Mouse (Mus musculus) frontal cortex, postnatal 10 days (tissue): ENCODE data around the gene Cxcl17.
"Not testable (repeated sequence)": the region's sequence is repeated elsewhere in the genome, so short reads cannot be mapped to it uniquely, and the experiment has no call there.

Experiments used
- DNase-seq, 2 experiments: peaks; one replicate each; pipeline ENCODE4 v3.0.0; 2022; ENCODE audit warnings: low spot score in 2 of 2, mixed read lengths in 1 of 2

Cxcl17 gene

DNA sequence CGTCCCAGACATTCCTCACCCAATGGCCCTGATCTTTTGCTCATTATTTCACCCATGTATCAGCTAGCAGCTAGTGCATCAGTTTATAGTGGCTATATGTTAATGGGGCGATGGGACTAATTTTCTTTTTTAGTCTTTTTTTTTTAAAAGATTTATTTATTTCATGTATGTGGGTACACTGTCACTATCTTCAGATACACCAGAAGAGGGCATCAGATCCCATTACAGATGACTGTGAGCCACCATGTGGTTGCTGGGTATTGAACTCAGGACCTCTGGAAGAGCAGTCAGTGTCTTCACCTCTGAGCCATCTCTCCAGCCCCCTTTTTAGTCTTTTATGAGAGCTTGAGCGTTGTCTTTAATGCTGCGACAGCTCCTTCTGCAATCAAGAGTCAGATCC is 13.7 kb upstream of the Cxcl17 start:
- DNase-seq = not testable (repeated sequence)

DNA sequence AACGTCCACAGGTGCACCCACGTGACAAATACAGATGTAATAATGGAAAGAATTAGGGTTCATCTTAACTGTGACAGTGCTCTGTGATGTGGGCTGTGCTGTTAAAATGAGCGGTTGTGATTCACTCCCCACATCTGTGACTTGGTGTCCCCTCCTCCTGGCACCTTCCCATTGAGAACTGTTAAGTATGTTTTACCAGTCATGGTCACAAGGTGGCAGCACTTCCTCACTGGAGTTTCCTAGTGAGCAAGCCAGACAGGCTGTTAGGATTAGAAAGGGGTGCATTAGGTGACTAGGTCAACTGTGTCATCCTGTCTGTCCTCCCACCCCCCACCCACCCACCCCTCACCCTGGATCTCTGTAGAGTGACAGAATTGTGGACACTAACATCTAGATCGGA is 11.7 kb upstream of the Cxcl17 start:
- DNase-seq = peak; percentile 63 to 75

- no peak for DNase-seq
Measured at GRCm38 (mm10) chr7:25422286-25422841, 9.7 kb upstream of the Cxcl17 start.

GRCm38 (mm10) chr7:25419943-25420342 is 7.3 kb upstream of the Cxcl17 start:
- no peak for DNase-seq

- DNase-seq = no peak
Measured at GRCm38 (mm10) chr7:25419536-25419935, 6.8 kb upstream of the Cxcl17 start.

- no peak for DNase-seq
Measured at GRCm38 (mm10) chr7:25417597-25417996, 4.9 kb upstream of the Cxcl17 start.

- no peak for DNase-seq
Measured at GRCm38 (mm10) chr7:25411861-25412260, 825 bp downstream of the Cxcl17 start.

DNA sequence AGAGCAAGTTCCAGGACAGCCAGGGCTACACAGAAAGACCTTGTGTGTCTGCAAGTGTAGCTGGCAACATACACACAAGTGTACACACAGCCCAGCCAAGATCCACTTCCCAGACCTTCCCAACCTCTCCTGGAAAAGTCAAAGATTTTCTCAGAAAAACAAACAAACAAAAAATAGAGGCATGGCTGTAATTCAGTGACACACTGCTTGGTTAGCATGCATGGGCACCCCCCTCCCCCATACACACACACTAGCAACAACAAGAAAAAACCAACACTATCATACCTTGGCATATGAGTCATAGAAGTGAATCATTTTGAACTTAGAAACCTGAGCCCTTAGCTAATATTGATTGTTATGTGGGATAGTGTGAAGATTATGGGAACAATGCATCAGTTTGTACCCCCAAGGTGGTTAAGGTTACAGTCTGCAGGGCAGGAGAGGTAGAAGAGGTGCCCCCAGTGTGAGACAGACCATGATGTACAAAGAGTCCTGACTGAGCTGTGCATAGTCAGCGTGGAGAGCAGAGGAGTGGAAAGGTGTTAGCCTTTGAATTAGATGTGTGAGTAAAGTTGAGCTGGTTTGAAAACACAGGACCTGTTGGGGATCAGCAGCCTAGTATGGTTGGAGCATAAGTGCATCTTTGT is 1.6 kb downstream of the Cxcl17 start:
- DNase-seq = no peak

GRCm38 (mm10) chr7:25409114-25409760 is 3.4 kb downstream of the Cxcl17 start:
- no peak for DNase-seq

GRCm38 (mm10) chr7:25406468-25406867 is 6.2 kb downstream of the Cxcl17 start:
- no peak for DNase-seq

DNA sequence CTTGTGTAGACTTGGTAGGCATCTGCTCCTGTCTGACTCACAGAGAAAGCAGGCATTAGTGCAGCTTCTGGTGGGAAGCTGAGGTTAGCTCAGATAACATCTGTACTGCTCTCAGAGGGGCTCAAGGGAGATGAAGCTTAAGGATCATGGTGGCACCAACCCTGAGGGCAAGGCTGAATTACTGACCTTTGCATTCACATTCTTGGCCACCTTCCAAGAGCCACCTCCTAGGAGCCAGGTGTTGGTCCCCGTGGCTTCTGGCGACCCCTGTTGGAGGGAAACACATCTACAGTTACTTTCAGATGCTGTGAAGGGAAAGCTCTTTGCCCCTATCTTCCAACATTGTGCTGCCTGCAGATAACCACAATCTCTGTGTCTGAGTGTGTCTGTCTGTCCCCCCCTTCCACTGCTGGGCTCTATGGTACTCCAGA is 10.0 kb downstream of the Cxcl17 start:
- no peak for DNase-seq

DNA sequence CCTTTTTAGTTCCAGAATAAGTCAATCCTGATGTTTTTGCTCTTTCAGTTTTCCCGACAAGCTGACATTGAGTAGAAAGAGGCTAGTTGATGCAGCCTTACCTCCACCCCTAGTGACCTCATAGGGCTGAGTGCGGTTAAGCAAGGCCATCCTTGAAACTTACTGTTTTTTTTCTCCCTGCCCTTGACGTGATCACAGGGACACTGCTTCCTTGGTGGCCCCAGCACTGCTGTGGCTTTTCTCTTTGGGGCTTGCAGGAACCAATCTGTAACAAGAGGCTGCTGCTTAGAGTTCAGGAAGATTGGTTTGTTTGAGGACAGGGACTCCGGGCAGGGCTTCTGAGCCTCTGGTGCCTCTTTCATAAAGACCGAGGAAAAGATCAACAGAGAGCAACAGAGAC is 10.7 kb downstream of the Cxcl17 start:
- no peak for DNase-seq

- no peak for DNase-seq
Measured at GRCm38 (mm10) chr7:25401551-25401950, 11.1 kb downstream of the Cxcl17 start.

DNA sequence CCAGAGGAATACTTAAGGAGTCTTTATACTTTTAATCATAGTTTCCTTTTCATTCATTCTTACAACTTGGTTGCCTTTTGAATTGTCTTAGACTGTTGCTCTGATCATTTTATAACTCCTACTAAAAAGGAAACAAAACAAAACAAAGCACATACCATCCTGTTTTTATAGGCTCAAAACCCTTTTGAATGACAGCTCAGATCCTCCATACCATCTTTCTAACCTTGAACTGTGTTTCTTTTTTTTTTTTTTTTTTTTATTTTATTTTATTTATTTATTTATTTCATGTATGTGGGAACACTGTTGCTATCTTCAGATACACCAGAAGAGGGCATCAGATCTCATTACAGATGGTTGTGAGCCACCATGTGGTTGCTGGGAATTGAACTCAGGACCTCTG is 13.7 kb downstream of the Cxcl17 start:
- DNase-seq = not testable (repeated sequence)

GRCm38 (mm10) chr7:25398610-25399009 is 14.1 kb downstream of the Cxcl17 start, which contains the start of gene Lipe:
TSS of gene Lipe (minus strand) at chr7:25398710.
- DNase-seq = no peak

- DNase-seq = no peak
Measured at GRCm38 (mm10) chr7:25396621-25397020, 16.1 kb downstream of the Cxcl17 start.

- peak; percentile 96 to 97 for DNase-seq
Measured at GRCm38 (mm10) chr7:25395558-25396521, 16.8 kb downstream of the Cxcl17 start.

DNA sequence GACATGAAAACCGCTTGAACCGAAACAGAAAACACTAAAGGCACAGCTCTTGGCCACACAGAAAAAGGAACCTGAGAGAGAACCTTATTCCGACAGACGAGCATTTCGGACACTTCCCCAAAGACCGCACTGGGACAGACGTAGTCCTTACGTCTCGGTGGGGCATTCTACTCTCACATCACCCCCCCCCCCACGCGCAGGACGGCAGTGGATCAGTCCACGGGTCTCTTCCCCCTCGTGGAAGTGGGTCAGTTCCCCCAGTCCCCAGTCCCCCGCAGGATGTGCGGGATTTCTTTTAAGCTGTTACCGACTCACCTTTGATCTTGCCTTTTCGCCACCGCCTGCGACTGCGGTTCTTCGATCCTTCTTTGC is 17.5 kb downstream of the Cxcl17 start:
- DNase-seq = no peak

- no peak for DNase-seq
Measured at GRCm38 (mm10) chr7:25394754-25395153, 17.9 kb downstream of the Cxcl17 start.

DNA sequence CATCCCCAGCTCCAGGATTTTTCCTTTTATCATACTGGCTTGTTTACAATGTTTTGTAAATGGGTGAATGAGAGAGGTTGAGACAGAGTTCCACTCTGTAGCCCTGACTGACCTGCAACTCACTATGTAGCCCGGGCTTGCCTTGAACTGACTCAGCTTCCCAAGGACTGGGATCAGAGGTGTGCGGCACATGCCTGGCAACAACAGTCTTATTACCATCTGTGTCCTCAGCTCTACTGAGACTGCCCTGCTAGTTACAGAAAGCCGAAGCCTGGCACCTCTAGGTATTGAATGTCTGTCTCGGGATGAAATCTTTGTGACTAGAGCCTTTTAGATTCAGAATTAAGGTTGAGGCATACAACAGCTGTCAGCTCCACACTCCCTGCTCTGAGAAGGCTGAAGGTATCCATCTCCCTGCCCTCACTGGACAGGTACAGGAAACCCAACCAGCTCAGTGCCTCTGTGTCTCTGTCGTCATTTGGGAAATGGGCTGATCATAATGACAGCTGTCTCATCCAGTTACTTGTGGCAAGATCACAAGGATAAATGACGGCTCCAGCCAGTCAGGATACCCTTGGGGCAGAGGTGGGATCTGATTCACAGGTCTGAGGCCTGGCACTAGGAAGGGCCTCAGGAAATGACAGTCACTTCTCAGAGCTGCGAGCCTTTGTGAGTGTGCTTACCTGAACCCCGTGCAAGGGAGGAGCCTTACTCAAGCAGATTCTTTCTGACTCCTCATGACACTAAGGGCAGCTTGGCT is 19.1 kb downstream of the Cxcl17 start:
- no peak for DNase-seq

GRCm38 (mm10) chr7:25392851-25393250 is 19.8 kb downstream of the Cxcl17 start:
- DNase-seq = peak in 1 of 2 experiments; percentile 7
